Mouse (Mus musculus) intestine, embryonic 14.5 days (tissue): ENCODE results near the gene Fam131c. TPM values are rescaled to one million over a fixed set of nuclear protein-coding genes. Genes with fewer than 3 reads are reported as not detected.

Source experiments
- ATAC-seq: fragments of 200-750 bp; cut with Nextera tagmentation; replicated peaks from 2 replicates; pipeline ENCODE4 v1.8.0; 2017; ENCODE audit warnings: low read depth, moderate number of reproducible peaks, moderate TSS enrichment, moderate library complexity; ENCODE audit not compliant: low FRiP score, low TSS enrichment
- DNase-seq: peaks from one replicate; pipeline ENCODE4 v3.0.0-alpha.2; 2018; ENCODE audit warnings: low spot score
- H3K27ac ChIP-seq: fragments of 300-500 bp; sonication (generic); 2 replicates; pipeline ENCODE4 v1.5.1; 2014; ENCODE audit warnings: low read depth, mild to moderate bottlenecking, control low read depth
- H3K27me3 ChIP-seq: fragments of 300-500 bp; sonication (generic); replicated peaks from 2 replicates; pipeline ENCODE4 v1.6.1; 2014; ENCODE audit warnings: low read length, control low read depth; ENCODE audit not compliant: control insufficient read depth, insufficient read depth
- H3K36me3 ChIP-seq: fragments of 300-500 bp; sonication (generic); 2 replicates; pipeline ENCODE4 v1.6.1; 2014; ENCODE audit warnings: low read length, control low read depth; ENCODE audit not compliant: control insufficient read depth, insufficient read depth
- H3K4me1 ChIP-seq: fragments of 300-500 bp; sonication (generic); replicated peaks from 2 replicates; pipeline ENCODE4 v1.6.1; 2014; ENCODE audit warnings: low read length, control low read depth, mixed read lengths; ENCODE audit not compliant: control insufficient read depth, insufficient read depth
- H3K4me2 ChIP-seq: fragments of 300-500 bp; sonication (generic); 2 replicates; pipeline ENCODE4 v1.6.1; 2014; ENCODE audit warnings: low read length
- H3K4me3 ChIP-seq: fragments of 300-500 bp; sonication (generic); 2 replicates; pipeline ENCODE4 v1.5.1; 2014; ENCODE audit warnings: low read depth, low read length, control low read depth, mixed read lengths
- H3K9ac ChIP-seq: fragments of 300-500 bp; sonication (generic); 2 replicates; pipeline ENCODE4 v1.6.1; 2014; ENCODE audit warnings: mild to moderate bottlenecking, low read length
- H3K9me3 ChIP-seq: fragments of 300-500 bp; sonication (generic); 2 replicates; pipeline ENCODE4 v1.6.1; 2016; ENCODE audit warnings: low read length, control low read depth; ENCODE audit not compliant: control insufficient read depth
- WGBS: fragments of 180-500 bp; shearing (Covaris S2); extraction: QIAGEN DNeasy Blood & Tissue Kit; methylation state at CpG from one replicate; pipeline ENCODE4 v1.1.7; 2014; 5-methylcytosine and 5-hydroxymethylcytosine counted together
- polyA plus RNA-seq: library from polyadenylated mRNA; unstranded; fragments of >200 nt; fragmentation: Nextera tagmentation; extraction: Ambion mirVana; gene quantifications from 2 replicates; pipeline ENCODE4 v1.2.1, GENCODE M21; 2014

Fam131c gene
- polyA plus RNA-seq, 1 experiment from 2014 or later: 2.9 TPM

DNA sequence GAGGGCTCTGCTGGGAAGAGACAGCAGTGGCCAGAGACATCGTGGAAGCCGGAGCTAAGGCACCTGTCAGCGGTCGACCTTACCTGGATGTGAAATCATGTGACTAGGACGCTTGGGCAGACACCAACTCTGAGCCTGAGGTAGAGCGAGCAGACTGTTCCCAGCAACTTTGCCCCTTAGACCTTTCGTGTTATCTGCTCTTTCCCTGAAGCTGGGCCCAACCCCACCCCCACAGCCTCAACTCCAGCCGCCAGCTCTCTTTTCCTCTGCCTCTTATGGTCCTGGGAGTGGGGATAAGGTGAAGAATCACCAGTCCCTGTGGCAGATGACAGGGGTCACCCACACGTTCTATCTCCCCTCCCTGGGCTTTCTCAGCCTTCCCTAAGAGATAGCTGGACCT, 52.9 kb downstream of the Fam131c start:
- H3K9me3 ChIP-seq: no peaks in the 10 kb centered on the region
- peaks cover 17% of the 10 kb centered on the region for H3K4me1 ChIP-seq
- H3K4me2 ChIP-seq: 0 out of 2 replicates have a peak overlapping the region, but pooled peaks have one; percentile 43
- 36% methylated on average over 9 of the region's 9 CpGs for WGBS
- no peak for ATAC-seq
- no peak for DNase-seq
- H3K4me3 ChIP-seq: no peak overlapping the region
- H3K9ac ChIP-seq: no peak overlapping the region; the same call in 1 of the 2 replicates
- H3K27ac ChIP-seq: peak overlapping the region; percentile 48
- no peaks in the 10 kb centered on the region for H3K27me3 ChIP-seq
- H3K36me3 ChIP-seq: no peaks in the 10 kb centered on the region

DNA sequence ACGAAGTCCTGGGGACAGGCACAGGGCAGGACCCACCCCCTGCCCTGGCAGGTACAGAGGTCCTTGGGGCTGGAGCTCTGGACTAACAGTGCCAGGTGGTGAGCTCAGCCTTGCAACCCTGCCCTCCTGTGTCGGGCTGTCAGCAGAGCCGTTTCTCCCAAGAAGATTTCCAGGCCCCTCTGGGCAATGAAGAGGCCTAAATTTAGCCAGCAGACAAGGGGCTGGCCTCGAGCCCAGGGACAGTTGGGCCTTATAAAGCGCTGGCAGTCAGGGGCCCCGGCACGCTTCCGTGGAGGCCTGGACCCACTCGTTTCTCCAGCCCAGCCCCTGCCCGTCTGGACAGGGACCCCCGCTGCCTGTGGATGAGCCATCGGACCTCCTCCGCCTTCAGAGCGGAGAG, 53.4 kb downstream of the Fam131c start:
- Histone ChIP-seq H3K4me2 (peak overlapping the region; percentile 43), H3K9ac (peak overlapping the region; percentile 17)

DNA sequence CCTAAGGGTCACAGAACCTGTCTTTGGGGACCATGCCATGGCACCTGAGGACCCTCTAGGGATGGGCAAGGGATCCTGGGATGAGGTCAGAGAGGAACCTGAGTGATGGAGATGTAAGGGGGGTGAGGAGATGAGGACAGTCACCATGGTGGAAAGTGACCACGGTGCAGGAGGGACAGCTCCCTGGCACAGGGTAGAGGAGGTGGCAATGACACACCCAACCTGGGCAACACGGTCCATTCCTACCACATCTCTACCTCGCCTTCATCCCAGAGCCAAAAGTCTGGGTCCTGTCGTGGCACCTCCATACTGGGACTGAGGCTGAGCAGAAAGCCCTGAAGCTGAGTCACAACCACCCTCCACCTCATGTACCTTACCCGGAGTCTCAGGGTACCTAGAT, 54.8 kb downstream of the Fam131c start:
- 81% methylated on average over 5 of the region's 5 CpGs for WGBS
- no peaks in the 10 kb centered on the region for H3K27me3 ChIP-seq
- H3K4me1 ChIP-seq: peaks cover 21% of the 10 kb centered on the region
- H3K27ac ChIP-seq: no peak overlapping the region
- ATAC-seq: no peak
- H3K4me2 ChIP-seq: no peak overlapping the region; the same call in 1 of the 2 replicates
- H3K4me3 ChIP-seq: no peak overlapping the region
- H3K9me3 ChIP-seq: no peaks in the 10 kb centered on the region
- no peak overlapping the region for H3K9ac ChIP-seq
- no peak for DNase-seq
- no peaks in the 10 kb centered on the region for H3K36me3 ChIP-seq

More for the DNA sequence above, 53.4 kb downstream of the Fam131c start:
- WGBS: 38% methylated on average over 14 of the region's 14 CpGs
- Histone ChIP-seq H3K4me3 (no peak overlapping the region), H3K27ac (peak overlapping the region; percentile 48), H3K36me3 (no peaks in the 10 kb centered on the region), H3K4me1 (peaks cover 21% of the 10 kb centered on the region), H3K27me3 (no peaks in the 10 kb centered on the region), H3K9me3 (no peaks in the 10 kb centered on the region)
- DNase-seq (no peak), ATAC-seq (no peak; the same call in 1 of the 2 replicates)

DNA sequence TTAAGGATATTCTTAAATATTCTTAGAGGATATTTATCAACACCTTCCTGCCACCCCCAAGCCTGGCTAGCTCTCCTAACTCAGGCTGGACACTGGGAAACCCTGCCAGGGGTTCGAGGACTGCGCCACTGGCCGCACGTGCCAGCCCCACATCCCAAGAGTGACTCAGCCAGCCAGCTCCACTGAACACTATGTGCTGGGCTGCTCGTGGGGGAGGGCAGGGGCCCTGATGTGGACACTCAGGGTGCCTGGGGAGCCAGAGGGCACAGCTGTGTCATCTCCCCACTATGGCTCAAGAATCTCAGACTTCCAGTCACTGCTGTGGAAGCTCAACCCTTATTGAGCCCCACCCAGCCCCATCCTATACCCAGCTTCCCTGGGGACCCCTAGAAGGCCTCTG, 55.3 kb downstream of the Fam131c start:
- Histone ChIP-seq H3K27me3 (no peaks in the 10 kb centered on the region), H3K4me2 (no peak overlapping the region), H3K36me3 (no peaks in the 10 kb centered on the region), H3K4me3 (no peak overlapping the region), H3K27ac (no peak overlapping the region), H3K9me3 (no peaks in the 10 kb centered on the region), H3K9ac (no peak overlapping the region), H3K4me1 (peaks cover 21% of the 10 kb centered on the region)
- ATAC-seq (no peak), DNase-seq (no peak)
- WGBS: 83% methylated on average over 5 of the region's 5 CpGs

DNA sequence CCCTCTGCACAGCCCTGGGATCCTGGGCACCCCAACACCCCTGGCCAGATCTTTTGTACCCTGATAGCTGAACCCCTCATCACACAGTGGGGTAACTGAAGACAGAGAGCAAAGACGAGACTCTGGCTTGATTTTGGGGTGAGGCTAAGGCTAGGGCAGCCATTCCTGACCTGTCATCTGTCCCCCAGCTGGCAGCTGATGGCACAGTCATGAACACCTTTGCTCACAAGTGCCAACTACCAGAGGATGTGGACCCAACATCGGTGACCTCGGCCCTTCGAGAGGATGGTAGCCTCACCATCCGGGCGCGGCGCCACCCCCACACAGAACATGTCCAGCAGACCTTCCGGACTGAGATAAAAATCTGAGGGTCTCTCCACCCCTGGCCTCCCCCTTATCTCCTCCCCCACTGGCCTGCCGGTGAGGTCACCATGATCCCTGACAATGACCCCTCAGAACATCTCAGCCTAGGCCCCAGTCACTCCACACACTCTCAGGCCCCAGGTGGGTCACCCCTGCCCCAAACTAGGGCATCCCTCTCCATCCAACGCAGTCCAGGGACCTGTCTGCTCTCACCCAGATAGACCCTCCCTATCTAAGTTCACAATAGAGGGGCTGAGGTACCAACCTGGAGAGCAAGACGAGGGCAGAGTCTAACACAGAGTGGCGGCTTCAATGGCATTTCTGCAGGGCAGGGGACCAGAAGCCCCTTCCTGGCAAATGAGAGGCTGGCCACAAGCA, 55.8 kb downstream of the Fam131c start:
- ATAC-seq: no peak

DNA sequence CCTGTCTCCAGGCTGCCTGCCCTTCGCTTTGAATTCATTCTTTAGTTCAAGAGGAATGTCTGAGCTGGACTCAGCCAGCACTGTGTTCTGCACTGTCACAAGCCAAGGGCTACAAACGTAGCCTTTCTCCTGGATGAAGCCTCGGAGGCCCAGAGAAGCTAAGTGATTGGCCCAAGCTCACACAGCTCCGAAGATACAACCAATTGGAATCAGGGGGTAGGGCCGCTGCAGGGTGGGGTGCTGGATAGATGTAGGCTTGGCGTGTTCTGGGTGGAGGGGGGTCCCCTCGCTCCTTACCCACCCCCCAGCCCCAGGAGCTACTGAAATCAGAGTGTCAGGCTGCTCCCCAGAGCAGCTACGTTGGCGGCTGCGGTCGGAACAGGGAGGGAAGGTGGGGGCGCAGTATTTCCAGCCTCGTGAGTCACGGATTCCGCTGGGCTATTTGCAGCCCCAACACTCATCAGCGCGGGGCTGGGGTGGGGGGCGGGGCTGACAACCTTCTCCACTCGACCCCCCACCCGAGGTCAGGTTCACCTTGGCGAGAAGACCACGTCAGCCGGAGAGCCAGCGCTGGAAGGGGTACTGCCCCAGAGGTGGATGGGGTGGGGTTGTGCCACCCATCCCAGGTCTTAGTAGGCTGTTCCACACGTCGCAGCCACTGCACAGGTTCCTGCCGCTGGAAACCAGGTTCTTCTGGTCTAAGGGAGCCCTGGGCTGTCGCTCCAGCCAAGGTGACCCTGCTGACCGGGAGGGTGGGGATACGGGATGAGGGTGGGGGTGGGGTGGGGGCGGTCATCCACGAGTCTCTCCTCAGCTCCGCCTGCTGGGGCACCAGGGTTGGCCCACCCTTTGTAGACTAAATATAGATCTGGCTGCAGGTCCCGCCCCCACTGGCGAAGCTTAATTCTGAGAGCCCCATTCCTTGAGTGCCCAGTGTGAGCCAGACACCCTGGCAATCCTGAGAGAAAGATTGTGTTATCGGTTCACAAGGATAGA, 57.8 kb downstream of the Fam131c start:
- peak overlapping the region; percentile 29 for H3K9ac ChIP-seq
- H3K27me3 ChIP-seq: no peaks in the 10 kb centered on the region
- H3K4me1 ChIP-seq: peaks cover 18% of the 10 kb centered on the region
- DNase-seq: peak; percentile 74
- H3K36me3 ChIP-seq: no peaks in the 10 kb centered on the region
- peak overlapping the region; percentile 58 for H3K4me2 ChIP-seq
- H3K27ac ChIP-seq: peak overlapping the region; percentile 12; the same call in 1 of the 2 replicates
- peak; percentile 75 for ATAC-seq
- peak overlapping the region; percentile 37 for H3K4me3 ChIP-seq
- WGBS: 4% methylated on average over 36 of the region's 36 CpGs
- no peaks in the 10 kb centered on the region for H3K9me3 ChIP-seq

More for the DNA sequence above, 55.8 kb downstream of the Fam131c start:
- Histone ChIP-seq H3K4me2 (no peak overlapping the region), H3K4me3 (no peak overlapping the region), H3K9me3 (no peaks in the 10 kb centered on the region), H3K27me3 (no peaks in the 10 kb centered on the region), H3K36me3 (no peaks in the 10 kb centered on the region), H3K27ac (no peak overlapping the region), H3K9ac (no peak overlapping the region), H3K4me1 (peaks cover 21% of the 10 kb centered on the region)
- 86% methylated on average over 13 of the region's 13 CpGs for WGBS
- DNase-seq: no peak

DNA sequence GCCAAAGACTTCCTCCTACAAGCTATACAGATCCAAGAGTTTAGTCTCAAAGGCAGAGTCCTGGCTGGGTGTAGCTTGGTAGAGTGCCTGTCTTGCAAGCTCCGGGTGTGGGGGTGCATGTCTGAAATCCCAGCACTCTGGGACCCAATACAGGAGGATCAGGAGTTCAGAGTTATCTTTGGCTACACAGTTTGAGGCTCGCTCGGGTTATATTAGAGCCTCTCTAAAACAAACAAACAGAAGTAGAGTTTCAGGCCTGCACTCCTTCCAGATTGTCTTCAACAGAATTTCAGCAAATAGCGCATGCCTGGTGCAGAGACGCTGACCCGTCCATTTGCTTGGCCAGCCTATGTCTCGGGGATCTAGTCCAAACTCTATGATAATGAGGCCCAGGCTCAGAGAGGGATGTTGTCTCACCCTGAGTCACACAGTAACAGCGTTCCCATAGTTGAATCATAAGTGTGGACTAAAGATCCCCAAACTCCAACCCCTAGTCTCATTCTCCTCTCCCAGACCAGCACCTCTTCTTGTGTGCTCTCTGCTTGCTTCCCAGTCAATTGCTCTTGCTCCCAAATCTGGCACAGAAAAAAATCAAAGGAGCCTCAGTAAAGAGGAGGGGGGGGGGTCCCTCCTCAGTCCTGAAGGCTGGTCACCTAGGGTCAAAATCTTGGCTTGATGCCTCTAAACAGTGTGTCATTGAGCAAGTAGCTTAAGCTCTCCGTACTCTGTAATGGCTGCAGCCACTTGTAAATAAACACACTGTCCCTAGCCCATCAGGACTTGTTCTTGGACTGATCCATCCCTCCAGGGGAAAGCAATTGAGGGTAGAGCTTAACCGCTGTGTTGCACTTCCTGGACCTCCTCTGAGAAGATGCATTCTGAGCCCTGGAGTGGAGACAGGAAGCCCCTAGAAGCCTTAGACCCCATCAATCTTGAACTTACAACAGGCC, 59.1 kb downstream of the Fam131c start:
- WGBS: 64% methylated on average over 10 of the region's 10 CpGs
- H3K9me3 ChIP-seq: no peaks in the 10 kb centered on the region
- H3K27me3 ChIP-seq: no peaks in the 10 kb centered on the region
- H3K4me3 ChIP-seq: no peak overlapping the region
- no peak for DNase-seq
- H3K9ac ChIP-seq: no peak overlapping the region
- no peaks in the 10 kb centered on the region for H3K36me3 ChIP-seq
- no peak for ATAC-seq
- no peak overlapping the region; the same call in 1 of the 2 replicates for H3K4me2 ChIP-seq
- H3K4me1 ChIP-seq: peaks cover 6% of the 10 kb centered on the region
- peak overlapping the region; percentile 12; the same call in 1 of the 2 replicates for H3K27ac ChIP-seq

DNA sequence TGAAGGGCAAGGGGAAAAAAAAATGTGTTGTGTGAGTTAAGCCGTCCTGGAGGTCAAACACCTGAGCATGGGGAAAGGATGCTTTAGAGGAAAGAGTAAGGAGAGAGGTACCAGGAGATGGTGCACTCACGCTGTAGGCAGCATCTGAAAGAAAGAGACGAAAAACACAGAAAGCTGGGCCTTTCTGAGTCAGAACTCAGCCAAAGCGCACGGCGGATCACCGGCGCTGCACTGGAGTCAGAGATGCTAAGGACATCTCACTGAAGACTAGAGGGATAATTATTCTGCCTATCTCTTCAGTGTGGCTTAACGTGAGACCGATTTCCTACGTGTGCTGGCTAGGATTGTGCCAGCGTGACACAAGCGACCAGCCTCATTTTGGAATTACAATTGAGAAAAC, 59.9 kb downstream of the Fam131c start:
- H3K9ac ChIP-seq: no peak overlapping the region
- H3K4me3 ChIP-seq: no peak overlapping the region
- 87% methylated on average over 13 of the region's 13 CpGs for WGBS
- H3K27me3 ChIP-seq: no peaks in the 10 kb centered on the region
- ATAC-seq (no peak), DNase-seq (no peak)
- H3K9me3 ChIP-seq: no peaks in the 10 kb centered on the region
- H3K4me2 ChIP-seq: no peak overlapping the region
- peaks cover 6% of the 10 kb centered on the region for H3K4me1 ChIP-seq
- H3K27ac ChIP-seq: no peak overlapping the region
- H3K36me3 ChIP-seq: no peaks in the 10 kb centered on the region
